ENCODE assay signal across 8 mouse cellular contexts in genomic region chr9:75558360-75558759, GRCm38 (mm10). TPM values are rescaled to one million over a fixed set of nuclear protein-coding genes. Genes with fewer than 3 reads are reported as not detected.
DNase-seq lines count a peak whose midpoint lies in the region; ATAC-seq and TF ChIP-seq lines count a peak whose summit lies in the region.

No protein-coding gene starts in this region.

- H3K4me2 ChIP-seq in embryonic facial prominence, embryonic 12.5 days (replicated peaks): peak overlapping the region; percentile 82
- H3K4me2 ChIP-seq in neural tube, embryonic 15.5 days: peak overlapping the region; percentile 77

- WGBS in liver, adult 2 months: 22% methylated on average over 3 of the region's 3 CpGs
- WGBS in embryonic facial prominence, embryonic 12.5 days: 12% methylated on average over 3 of the region's 3 CpGs
- 28% methylated on average over 3 of the region's 3 CpGs for WGBS in limb, embryonic 10.5 days
- 31% methylated on average over 3 of the region's 3 CpGs for WGBS in neural tube, embryonic 15.5 days

- peak overlapping the region; percentile 81 for H3K27ac ChIP-seq in liver, adult 2 months (replicated peaks; ENCODE audit: insufficient read depth, low read depth, low read length)
- peak overlapping the region; percentile 80; the same call in 1 of the 2 replicates for H3K27ac ChIP-seq in embryonic facial prominence, embryonic 12.5 days
- H3K27ac ChIP-seq in limb, embryonic 10.5 days: no peak overlapping the region
- H3K27ac ChIP-seq in neural tube, embryonic 15.5 days (replicated peaks): peak overlapping the region; percentile 83; the same call in 1 of the 2 replicates

- H3K9ac ChIP-seq in liver, adult 2 months (ENCODE audit: low read depth, low read length): no peak overlapping the region; the same call in 1 of the 2 replicates
- peak overlapping the region; percentile 76 for H3K9ac ChIP-seq in embryonic facial prominence, embryonic 12.5 days
- peak overlapping the region; percentile 71 for H3K9ac ChIP-seq in neural tube, embryonic 15.5 days (replicated peaks)

- H3K9me3 ChIP-seq in embryonic facial prominence, embryonic 12.5 days: no peaks in the 10 kb centered on the region
- no peaks in the 10 kb centered on the region for H3K9me3 ChIP-seq in limb, embryonic 10.5 days (replicated peaks)
- H3K9me3 ChIP-seq in neural tube, embryonic 15.5 days (replicated peaks): no peaks in the 10 kb centered on the region

- TF ChIP-seq POLR2A in liver, adult 2 months (IDR thresholded peaks at IDR 0.05; ENCODE audit: extremely low read depth, insufficient read depth, low read length): no peak

- H3K4me3 ChIP-seq in liver, adult 2 months (ENCODE audit: insufficient read depth, low read depth, low read length): peak overlapping the region; percentile 99
- H3K4me3 ChIP-seq in embryonic facial prominence, embryonic 12.5 days: peak overlapping the region; percentile 94
- peak overlapping the region; percentile 92 for H3K4me3 ChIP-seq in limb, embryonic 10.5 days
- H3K4me3 ChIP-seq in neural tube, embryonic 15.5 days (replicated peaks): peak overlapping the region; percentile 62

- H3K79me2 ChIP-seq in liver, adult 2 months (ENCODE audit: control insufficient read depth, insufficient read depth, low read length): peaks cover 13% of the 10 kb centered on the region; the same call in 1 of the 2 replicates

- peaks cover 4% of the 10 kb centered on the region; the same call in 1 of the 2 replicates for H3K4me1 ChIP-seq in liver, adult 2 months (ENCODE audit: control insufficient read depth, insufficient read depth, low read length)
- H3K4me1 ChIP-seq in embryonic facial prominence, embryonic 12.5 days: peaks cover 11% of the 10 kb centered on the region
- peaks cover 20% of the 10 kb centered on the region for H3K4me1 ChIP-seq in limb, embryonic 10.5 days
- H3K4me1 ChIP-seq in neural tube, embryonic 15.5 days: peaks cover 31% of the 10 kb centered on the region

- H3K36me3 ChIP-seq in liver, adult 2 months (ENCODE audit: control insufficient read depth, insufficient read depth, low read length): no peaks in the 10 kb centered on the region
- H3K36me3 ChIP-seq in embryonic facial prominence, embryonic 12.5 days: no peaks in the 10 kb centered on the region
- no peaks in the 10 kb centered on the region for H3K36me3 ChIP-seq in limb, embryonic 10.5 days
- no peaks in the 10 kb centered on the region for H3K36me3 ChIP-seq in neural tube, embryonic 15.5 days

- no peak for TF ChIP-seq CTCF in liver, adult 2 months (IDR thresholded peaks at IDR 0.05; ENCODE audit: low read depth, low read length)

- no peak for ATAC-seq in embryonic facial prominence, embryonic 12.5 days (ENCODE audit: insufficient number of reproducible peaks, insufficient read depth, low FRiP score, low TSS enrichment)
- no peak for ATAC-seq in neural tube, embryonic 15.5 days (ENCODE audit: low FRiP score)

- no peak for DNase-seq in liver, adult 2 months (ENCODE audit: extremely low read depth, low read depth, low spot score)
- DNase-seq in liver: no peak
- no peak for DNase-seq in limb, embryonic 10.5 days (ENCODE audit: low spot score)
- DNase-seq in layer of hippocampus, postnatal 10 days (ENCODE audit: low spot score in 2 of 2): no peak
- DNase-seq in right cerebral cortex, postnatal 14 days: no peak
- no peak for DNase-seq in left cerebral cortex, adult 18-20 months (ENCODE audit: low spot score in 2 of 2)

- no peaks in the 10 kb centered on the region for H3K27me3 ChIP-seq in liver, adult 2 months (ENCODE audit: control insufficient read depth, insufficient read depth, low read length)
- no peaks in the 10 kb centered on the region for H3K27me3 ChIP-seq in embryonic facial prominence, embryonic 12.5 days
- H3K27me3 ChIP-seq in limb, embryonic 10.5 days (ENCODE audit: low read depth, poor library complexity, severe bottlenecking): no peaks in the 10 kb centered on the region
- no peaks in the 10 kb centered on the region for H3K27me3 ChIP-seq in neural tube, embryonic 15.5 days (replicated peaks)

RNA-seq across cellular contexts. Expression of gene Tmod3, which starts 1.1 kb away (rescaled TPM):
- total RNA-seq in liver, adult 2 months (2014; rRNA removed): 19.9 and 20.8 TPM in 2 replicates
- polyA plus RNA-seq in liver, adult 2 months (2012; rRNA removed): 4.8 and 5.9 TPM in 2 replicates
- 106 and 110 TPM in 2 replicates for polyA plus RNA-seq in embryonic facial prominence, embryonic 12.5 days (2016; fragmentation: Nextera tagmentation; extraction: Ambion mirVana)
- polyA plus RNA-seq in limb, embryonic 10.5 days (2016; fragmentation: Nextera tagmentation; extraction: Ambion mirVana): 102 and 106 TPM in 2 replicates
- 68.1 and 77.0 TPM in 2 replicates for polyA plus RNA-seq in neural tube, embryonic 15.5 days (2015; fragmentation: Nextera tagmentation; extraction: Ambion mirVana)
- total RNA-seq in layer of hippocampus, postnatal 10 days (2021): 10 to 100 TPM; 68.7 to 70.2 TPM
- total RNA-seq in left cerebral cortex, adult 18-20 months (2021): 10 to 100 TPM; 43.1 to 54.8 TPM

RNA-seq across cellular contexts. Expression of gene Tmod2, which starts 52.8 kb away (rescaled TPM):
- 0.09 and 0.13 TPM in 2 replicates for total RNA-seq in liver, adult 2 months (2014; rRNA removed)
- not detected in 2 replicates for polyA plus RNA-seq in liver, adult 2 months (2012; rRNA removed)
- 36.0 and 40.1 TPM in 2 replicates for polyA plus RNA-seq in embryonic facial prominence, embryonic 12.5 days (2016; fragmentation: Nextera tagmentation; extraction: Ambion mirVana)
- polyA plus RNA-seq in limb, embryonic 10.5 days (2016; fragmentation: Nextera tagmentation; extraction: Ambion mirVana): 21.1 and 21.6 TPM in 2 replicates
- polyA plus RNA-seq in neural tube, embryonic 15.5 days (2015; fragmentation: Nextera tagmentation; extraction: Ambion mirVana): 252 and 283 TPM in 2 replicates
- total RNA-seq in layer of hippocampus, postnatal 10 days (2021): 100 to 1,000 TPM; 437 to 472 TPM
- total RNA-seq in left cerebral cortex, adult 18-20 months (2021): 100 to 1,000 TPM; 333 to 352 TPM

Comparison
In these comparisons a context has a peak if more than half of its experiments do, and no peak if none do; other contexts are left out.
1. RNA of gene Tmod2, which starts 52.8 kb away (polyA plus RNA-seq): 252 to 283 TPM in neural tube, embryonic 15.5 days, 36.0 to 40.1 TPM in embryonic facial prominence, embryonic 12.5 days and 21.1 to 21.6 TPM in limb, embryonic 10.5 days; not detected in liver, adult 2 months; every median in the first group is over 10 times any median in the second.
2. Peak in every context shown above with its lines, with median percentiles within 50 percentile points of each other: H3K4me3 ChIP-seq.